8 mouse cellular contexts compared by ENCODE assay signal in the genomic region with DNA sequence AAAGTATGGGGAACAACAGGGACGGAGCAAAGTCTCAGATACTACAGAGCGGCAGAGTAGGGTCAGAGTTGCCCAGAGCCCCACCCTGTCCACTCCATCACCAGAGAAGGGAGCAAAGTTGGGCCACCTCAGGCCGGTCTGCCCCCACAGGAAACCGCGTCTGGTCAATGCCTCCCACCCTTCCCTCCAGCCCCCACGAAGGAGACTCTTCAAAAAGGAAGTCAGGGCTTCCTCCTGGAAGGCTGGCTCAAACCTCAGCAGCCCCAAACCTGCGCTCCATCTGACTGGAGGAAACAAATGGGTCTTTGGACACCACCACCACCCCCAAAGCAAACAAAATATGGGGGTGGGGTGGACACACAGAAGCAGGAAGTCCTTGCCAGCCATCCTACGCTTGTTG. TPM values are rescaled to one million over a fixed set of nuclear protein-coding genes. Genes with fewer than 3 reads are reported as not detected.
DNase-seq lines count a peak whose midpoint lies in the region; ATAC-seq and TF ChIP-seq lines count a peak whose summit lies in the region.

No protein-coding gene starts in this region.

- H3K9me3 ChIP-seq in ES-E14 (ENCODE audit: control insufficient read depth, insufficient read depth, low read depth, low read length) = no peaks in the 10 kb centered on the region
- no peaks in the 10 kb centered on the region for H3K9me3 ChIP-seq in embryonic facial prominence, embryonic 13.5 days
- H3K9me3 ChIP-seq in hindbrain, embryonic 14.5 days (ENCODE audit: control insufficient read depth, low read length) = no peaks in the 10 kb centered on the region
- no peaks in the 10 kb centered on the region for H3K9me3 ChIP-seq in liver, postnatal 0 days (ENCODE audit: low read length)
- H3K9me3 ChIP-seq in stomach, embryonic 15.5 days = no peaks in the 10 kb centered on the region

- H3K27me3 ChIP-seq in embryonic facial prominence, embryonic 13.5 days = peaks cover 6% of the 10 kb centered on the region
- no peaks in the 10 kb centered on the region for H3K27me3 ChIP-seq in hindbrain, embryonic 14.5 days (ENCODE audit: control insufficient read depth, insufficient read depth, low read length)
- peaks cover 16% of the 10 kb centered on the region; the same call in 1 of the 2 replicates for H3K27me3 ChIP-seq in liver, postnatal 0 days (ENCODE audit: insufficient read depth, low read length)
- H3K27me3 ChIP-seq in stomach, embryonic 15.5 days (replicated peaks) = no peaks in the 10 kb centered on the region

- no peak for TF ChIP-seq EP300 in liver, postnatal 0 days (IDR thresholded peaks at IDR 0.05; ENCODE audit: low read depth)

- no peak for ATAC-seq in embryonic facial prominence, embryonic 13.5 days (ENCODE audit: insufficient number of reproducible peaks, insufficient read depth, low FRiP score, low TSS enrichment, low read depth)
- ATAC-seq in hindbrain, embryonic 14.5 days (ENCODE audit: low FRiP score) = no peak
- ATAC-seq in liver, postnatal 0 days = no peak
- no peak for ATAC-seq in stomach, embryonic 15.5 days (ENCODE audit: insufficient read depth, low FRiP score, low read depth)
- no peak for ATAC-seq in CD4-positive, CD25-positive, alpha-beta regulatory T cell, adult 4 months

- in situ Hi-C loops in ES-E14 (cut with MboI; ENCODE audit: low sequenced_read_pairs in 2 of 2, unreplicated experiment in 2 of 2) = no loop called here

- TF ChIP-seq CTCF in liver, postnatal 0 days (IDR thresholded peaks at IDR 0.05; ENCODE audit: low read depth) = no peak

- 20% methylated on average over 8 of the region's 8 CpGs for WGBS in embryonic facial prominence, embryonic 13.5 days
- 11% methylated on average over 8 of the region's 8 CpGs for WGBS in hindbrain, embryonic 14.5 days
- 2% methylated on average over 8 of the region's 8 CpGs for WGBS in liver, postnatal 0 days (ENCODE audit: insufficient replicate concordance)
- WGBS in stomach, embryonic 15.5 days = 18% methylated on average over 8 of the region's 8 CpGs

- no peak for DNase-seq in ES-E14 (ENCODE audit: low read depth, low spot score)
- DNase-seq in hindbrain, embryonic 14.5 days (ENCODE audit: low spot score) = no peak
- DNase-seq in liver, postnatal 0 days = no peak
- no peak for DNase-seq in gastrocnemius, postnatal 10 days
- no peak for DNase-seq in embryo, embryonic 9.5 days (ENCODE audit: extremely low spot score)

- peaks cover 20% of the 10 kb centered on the region for H3K36me3 ChIP-seq in ES-E14 (ENCODE audit: control insufficient read depth, insufficient read depth, low read length, poor library complexity, severe bottlenecking)
- no peaks in the 10 kb centered on the region for H3K36me3 ChIP-seq in embryonic facial prominence, embryonic 13.5 days
- no peaks in the 10 kb centered on the region for H3K36me3 ChIP-seq in hindbrain, embryonic 14.5 days (replicated peaks; ENCODE audit: control insufficient read depth, insufficient read depth)
- H3K36me3 ChIP-seq in liver, postnatal 0 days (replicated peaks; ENCODE audit: insufficient read depth, low read length) = no peaks in the 10 kb centered on the region
- H3K36me3 ChIP-seq in stomach, embryonic 15.5 days = no peaks in the 10 kb centered on the region

- peaks cover 14 to 46% of the 10 kb centered on the region in 2 experiments; a peak in 3 of 4 replicates for H3K4me1 ChIP-seq in ES-E14 (ENCODE audit: control insufficient read depth in 2 of 2, insufficient read depth in 2 of 2, low read length in 2 of 2, poor library complexity in 1 of 2)
- H3K4me1 ChIP-seq in embryonic facial prominence, embryonic 13.5 days = peaks cover 44% of the 10 kb centered on the region
- H3K4me1 ChIP-seq in hindbrain, embryonic 14.5 days (replicated peaks; ENCODE audit: control insufficient read depth, insufficient read depth, low read length) = peaks cover 37% of the 10 kb centered on the region
- H3K4me1 ChIP-seq in liver, postnatal 0 days (ENCODE audit: insufficient read depth) = peaks cover 25% of the 10 kb centered on the region
- H3K4me1 ChIP-seq in stomach, embryonic 15.5 days = peaks cover 38% of the 10 kb centered on the region

- peak overlapping the region; percentile 57 for H3K9ac ChIP-seq in ES-E14 (ENCODE audit: insufficient read depth, low read depth, low read length, poor library complexity, severe bottlenecking)
- H3K9ac ChIP-seq in embryonic facial prominence, embryonic 13.5 days = peak overlapping the region; percentile 85; the same call in 1 of the 2 replicates
- peak overlapping the region; percentile 71; the same call in 1 of the 2 replicates for H3K9ac ChIP-seq in hindbrain, embryonic 14.5 days
- H3K9ac ChIP-seq in liver, postnatal 0 days (replicated peaks) = no peak overlapping the region
- no peak overlapping the region for H3K9ac ChIP-seq in stomach, embryonic 15.5 days

- peak overlapping the region; percentile 60 to 89 for H3K4me3 ChIP-seq in ES-E14 (ENCODE audit: insufficient read depth in 1 of 2, low read depth in 1 of 2, low read length in 2 of 2, poor library complexity in 1 of 2, severe bottlenecking in 1 of 2)
- peak overlapping the region; percentile 72 for H3K4me3 ChIP-seq in embryonic facial prominence, embryonic 13.5 days
- H3K4me3 ChIP-seq in hindbrain, embryonic 14.5 days (replicated peaks; ENCODE audit: low read length) = peak overlapping the region; percentile 60
- H3K4me3 ChIP-seq in liver, postnatal 0 days (ENCODE audit: low read depth, low read length) = peak overlapping the region; percentile 53
- H3K4me3 ChIP-seq in stomach, embryonic 15.5 days (replicated peaks) = peak overlapping the region; percentile 64

- peak overlapping the region; percentile 98 for H3K4me2 ChIP-seq in embryonic facial prominence, embryonic 13.5 days
- peak overlapping the region; percentile 76 for H3K4me2 ChIP-seq in hindbrain, embryonic 14.5 days (replicated peaks)
- peak overlapping the region; percentile 90 for H3K4me2 ChIP-seq in liver, postnatal 0 days (ENCODE audit: low read depth, low read length)
- H3K4me2 ChIP-seq in stomach, embryonic 15.5 days = peak overlapping the region; percentile 96

- peak overlapping the region; percentile 68; the same call in 1 of the 2 replicates for H3K27ac ChIP-seq in ES-E14 (ENCODE audit: insufficient read depth, low read depth, low read length, poor library complexity, severe bottlenecking)
- no peak overlapping the region for H3K27ac ChIP-seq in embryonic facial prominence, embryonic 13.5 days
- no peak overlapping the region for H3K27ac ChIP-seq in hindbrain, embryonic 14.5 days
- no peak overlapping the region for H3K27ac ChIP-seq in liver, postnatal 0 days (ENCODE audit: low read depth)
- no peak overlapping the region for H3K27ac ChIP-seq in stomach, embryonic 15.5 days

TF ChIP-seq in ES-E14, 5 proteins besides CTCF, POLR2A, EP300 and RAD21:
- TF ChIP-seq ZC3H11A (IDR thresholded peaks at IDR 0.05; ENCODE audit: borderline replicate concordance, low read depth, low read length) = no peak
- TF ChIP-seq ZNF384 (IDR thresholded peaks at IDR 0.05; ENCODE audit: low read depth, low read length) = no peak
- TF ChIP-seq HCFC1 (IDR thresholded peaks at IDR 0.05; ENCODE audit: borderline replicate concordance, insufficient read depth, low read length) = no peak
- no peak for TF ChIP-seq CHD2 (IDR thresholded peaks at IDR 0.05; ENCODE audit: low read depth, low read length)

RNA-seq across cellular contexts. Expression of gene Pald1, which starts 1.5 kb away (rescaled TPM):
- total RNA-seq in ES-E14 (2012; rRNA removed) = 102 and 216 TPM in 2 replicates
- 22.4 and 22.5 TPM in 2 replicates for polyA plus RNA-seq in embryonic facial prominence, embryonic 13.5 days (2015; fragmentation: Nextera tagmentation; extraction: Ambion mirVana)
- 24.5 and 26.7 TPM in 2 replicates for polyA plus RNA-seq in hindbrain, embryonic 14.5 days (2014; fragmentation: Nextera tagmentation; extraction: Ambion mirVana)
- polyA plus RNA-seq in liver, postnatal 0 days (2015; fragmentation: Nextera tagmentation; extraction: Ambion mirVana) = 3.7 and 3.8 TPM in 2 replicates
- polyA plus RNA-seq in stomach, embryonic 15.5 days (2015; fragmentation: Nextera tagmentation; extraction: Ambion mirVana) = 16.9 and 18.7 TPM in 2 replicates
- polyA plus RNA-seq in CD4-positive, CD25-positive, alpha-beta regulatory T cell, adult 4 months (2017; shearing (Covaris generic)) = not detected
- 10 to 100 TPM; 18.5 to 28.3 TPM for total RNA-seq in gastrocnemius, postnatal 10 days (2021)

RNA-seq across cellular contexts. Expression of gene Nodal, which starts 35.9 kb away (rescaled TPM):
- total RNA-seq in ES-E14 (2012; rRNA removed) = 164 and 277 TPM in 2 replicates
- polyA plus RNA-seq in embryonic facial prominence, embryonic 13.5 days (2015; fragmentation: Nextera tagmentation; extraction: Ambion mirVana) = 0.15 and 0.25 TPM in 2 replicates
- polyA plus RNA-seq in hindbrain, embryonic 14.5 days (2014; fragmentation: Nextera tagmentation; extraction: Ambion mirVana) = 0.13 and 0.29 TPM in 2 replicates
- polyA plus RNA-seq in liver, postnatal 0 days (2015; fragmentation: Nextera tagmentation; extraction: Ambion mirVana) = 0.08 and 0.19 TPM in 2 replicates
- 0.15 and 0.18 TPM in 2 replicates for polyA plus RNA-seq in stomach, embryonic 15.5 days (2015; fragmentation: Nextera tagmentation; extraction: Ambion mirVana)
- not detected for polyA plus RNA-seq in CD4-positive, CD25-positive, alpha-beta regulatory T cell, adult 4 months (2017; shearing (Covaris generic))
- total RNA-seq in gastrocnemius, postnatal 10 days (2021) = under 1 TPM; 0.11 to 0.19 TPM

Comparison
In these comparisons a context has a peak if more than half of its experiments do, and no peak if none do; other contexts are left out.
1. H3K9ac ChIP-seq: peak in ES-E14 (single experiment), embryonic facial prominence, embryonic 13.5 days (single experiment) and hindbrain, embryonic 14.5 days (single experiment); none in liver, postnatal 0 days (single experiment) and stomach, embryonic 15.5 days (single experiment).
2. Peak in every context shown above with its lines, with median percentiles within 50 percentile points of each other: H3K4me3 ChIP-seq and H3K4me2 ChIP-seq.